ENCODE assay signal across 9 mouse cellular contexts in the genomic region with DNA sequence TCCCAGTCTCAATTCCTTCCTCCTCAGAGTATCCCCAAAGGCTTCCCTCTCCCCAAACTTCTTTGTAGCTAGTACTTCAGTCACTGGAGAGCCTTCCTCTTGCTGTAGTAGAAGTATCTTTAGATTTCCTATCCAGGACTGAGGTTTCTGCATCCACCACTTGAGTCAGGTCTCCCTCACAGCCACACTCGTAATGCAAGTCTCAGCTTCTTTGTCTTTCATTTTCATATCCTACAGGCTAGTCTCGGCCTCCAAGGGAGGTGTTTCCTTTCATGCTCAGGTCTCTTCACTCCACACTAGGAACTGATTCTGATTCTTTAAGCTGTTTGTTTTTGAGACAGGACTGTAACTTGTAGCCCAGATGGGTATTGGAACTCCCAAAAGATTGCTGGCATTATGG. TPM values are rescaled to one million over a fixed set of nuclear protein-coding genes. Genes with fewer than 3 reads are reported as not detected.
A peak's percentile ranks its signal among the peaks of the same experiment; 100 is the strongest.
DNase-seq lines count a peak whose midpoint lies in the region; ATAC-seq and TF ChIP-seq lines count a peak whose summit lies in the region.
"Had no signal": no experiment of that assay in that cellular context is flagged by ENCODE, and none has a peak within 500 bp of the region (broad histone marks: within the 10 kb centered on the region; RNA-seq: fewer than 3 reads in every experiment).

No protein-coding gene starts in this region.

- TF ChIP-seq CTCF in lung, embryonic 14.5 days (IDR thresholded peaks at IDR 0.05; ENCODE audit: low read depth), result no peak

- ATAC-seq in lung, embryonic 14.5 days (ENCODE audit: insufficient read depth), result no peak
- ATAC-seq in forebrain, embryonic 12.5 days (ENCODE audit: low FRiP score), result no peak
- ATAC-seq in limb, embryonic 11.5 days (ENCODE audit: insufficient number of reproducible peaks, low FRiP score, low TSS enrichment, low read depth), result no peak
- no peak for ATAC-seq in neural tube, embryonic 15.5 days (ENCODE audit: low FRiP score)
- ATAC-seq in granulocyte monocyte progenitor cell, adult 5-6 weeks (replicated peaks; ENCODE audit: poor library complexity, severe bottlenecking), result no peak

- H3K36me3 ChIP-seq in lung, embryonic 14.5 days (ENCODE audit: insufficient read depth), result peaks cover 50% of the 10 kb centered on the region
- H3K36me3 ChIP-seq in forebrain, embryonic 12.5 days (replicated peaks), result peaks cover 62% of the 10 kb centered on the region
- peaks cover 27% of the 10 kb centered on the region for H3K36me3 ChIP-seq in limb, embryonic 11.5 days (ENCODE audit: control insufficient read depth, insufficient read depth, low read length)
- peaks cover 47% of the 10 kb centered on the region for H3K36me3 ChIP-seq in neural tube, embryonic 15.5 days

- peak overlapping the region; percentile 85 for H3K4me2 ChIP-seq in lung, embryonic 14.5 days
- H3K4me2 ChIP-seq in forebrain, embryonic 12.5 days, result peak overlapping the region; percentile 81
- H3K4me2 ChIP-seq in limb, embryonic 11.5 days (ENCODE audit: low read depth, severe bottlenecking), result peak overlapping the region; percentile 79; the same call in 1 of the 2 replicates
- peak overlapping the region; percentile 67 for H3K4me2 ChIP-seq in neural tube, embryonic 15.5 days

- H3K9ac ChIP-seq in lung, embryonic 14.5 days, result peak overlapping the region; percentile 77
- H3K9ac ChIP-seq in forebrain, embryonic 12.5 days, result peak overlapping the region; percentile 77
- H3K9ac ChIP-seq in limb, embryonic 11.5 days (ENCODE audit: low read length), result no peak overlapping the region
- peak overlapping the region; percentile 82 for H3K9ac ChIP-seq in neural tube, embryonic 15.5 days (replicated peaks)

- DNase-seq in lung, embryonic 14.5 days, result no peak
- no peak for DNase-seq in lung, postnatal 10 days
- DNase-seq in limb, embryonic 11.5 days (ENCODE audit: low spot score), result no peak
- no peak for DNase-seq in right cerebral cortex, postnatal 10 days (ENCODE audit: low spot score in 2 of 2)
- DNase-seq: thymus, postnatal 14 days had no signal

- 0 out of 2 replicates have a peak, but pooled peaks cover 5% of the 10 kb centered on the region for H3K4me1 ChIP-seq in lung, embryonic 14.5 days (ENCODE audit: insufficient read depth)
- peaks cover 17% of the 10 kb centered on the region for H3K4me1 ChIP-seq in forebrain, embryonic 12.5 days
- peaks cover 9% of the 10 kb centered on the region for H3K4me1 ChIP-seq in limb, embryonic 11.5 days (ENCODE audit: control insufficient read depth, insufficient read depth, low read length)
- H3K4me1 ChIP-seq in neural tube, embryonic 15.5 days, result peaks cover 26% of the 10 kb centered on the region

- H3K27ac ChIP-seq in lung, embryonic 14.5 days (ENCODE audit: low read depth), result no peak overlapping the region
- H3K27ac ChIP-seq in forebrain, embryonic 12.5 days, result no peak overlapping the region
- H3K27ac ChIP-seq in limb, embryonic 11.5 days (replicated peaks; ENCODE audit: low read depth, low read length), result no peak overlapping the region
- H3K27ac ChIP-seq in neural tube, embryonic 15.5 days (replicated peaks), result peak overlapping the region; percentile 99; the same call in 1 of the 2 replicates

- H3K4me3 ChIP-seq in lung, embryonic 14.5 days (ENCODE audit: low read depth, low read length), result peak overlapping the region; percentile 80
- H3K4me3 ChIP-seq in forebrain, embryonic 12.5 days (replicated peaks), result peak overlapping the region; percentile 81
- H3K4me3 ChIP-seq in limb, embryonic 11.5 days (ENCODE audit: low read depth, low read length), result peak overlapping the region; percentile 87
- peak overlapping the region; percentile 87 for H3K4me3 ChIP-seq in neural tube, embryonic 15.5 days (replicated peaks)

- no peaks in the 10 kb centered on the region for H3K27me3 ChIP-seq in lung, embryonic 14.5 days (ENCODE audit: insufficient read depth, low read length)
- no peaks in the 10 kb centered on the region for H3K27me3 ChIP-seq in forebrain, embryonic 12.5 days
- H3K27me3 ChIP-seq in limb, embryonic 11.5 days (ENCODE audit: control insufficient read depth, insufficient read depth, low read length), result no peaks in the 10 kb centered on the region
- no peaks in the 10 kb centered on the region for H3K27me3 ChIP-seq in neural tube, embryonic 15.5 days (replicated peaks)

- no peaks in the 10 kb centered on the region for H3K9me3 ChIP-seq in lung, embryonic 14.5 days (ENCODE audit: low read depth, low read length)
- H3K9me3 ChIP-seq in forebrain, embryonic 12.5 days, result no peaks in the 10 kb centered on the region
- H3K9me3 ChIP-seq in limb, embryonic 11.5 days (ENCODE audit: control insufficient read depth, low read length), result no peaks in the 10 kb centered on the region
- H3K9me3 ChIP-seq in neural tube, embryonic 15.5 days (replicated peaks), result no peaks in the 10 kb centered on the region

- WGBS in lung, embryonic 14.5 days, result 81% methylated on average over 2 of the region's 2 CpGs
- WGBS in forebrain, embryonic 12.5 days, result 94% methylated on average over 2 of the region's 2 CpGs
- WGBS in limb, embryonic 11.5 days, result 88% methylated on average over 2 of the region's 2 CpGs
- WGBS in neural tube, embryonic 15.5 days, result 84% methylated on average over 2 of the region's 2 CpGs

RNA-seq across cellular contexts. Expression of gene Leng8, which starts 1.3 kb away (rescaled TPM):
- 44.6 and 51.2 TPM in 2 replicates for polyA plus RNA-seq in lung, embryonic 14.5 days (2014; fragmentation: Nextera tagmentation; extraction: Ambion mirVana)
- 104 and 115 TPM in 2 replicates for polyA plus RNA-seq in forebrain, embryonic 12.5 days (2016; fragmentation: Nextera tagmentation; extraction: Ambion mirVana)
- polyA plus RNA-seq in limb, embryonic 11.5 days (2014; fragmentation: Nextera tagmentation; extraction: Ambion mirVana), result 47.6 and 49.7 TPM in 2 replicates
- 71.3 and 77.4 TPM in 2 replicates for polyA plus RNA-seq in neural tube, embryonic 15.5 days (2015; fragmentation: Nextera tagmentation; extraction: Ambion mirVana)
- total RNA-seq in granulocyte monocyte progenitor cell, adult 5-6 weeks (2014; fragmentation: Nextera tagmentation), result 69.9 and 91.7 TPM in 2 replicates
- 18.0 and 26.4 TPM in 2 replicates for total RNA-seq in granulocyte monocyte progenitor cell, adult 5-6 weeks (2017)

RNA-seq across cellular contexts. Expression of gene Leng9, which starts 12.0 kb away (rescaled TPM):
- polyA plus RNA-seq in lung, embryonic 14.5 days (2014; fragmentation: Nextera tagmentation; extraction: Ambion mirVana), result 2.3 and 2.6 TPM in 2 replicates
- 3.0 TPM in 2 replicates for polyA plus RNA-seq in forebrain, embryonic 12.5 days (2016; fragmentation: Nextera tagmentation; extraction: Ambion mirVana)
- 1.0 and 1.2 TPM in 2 replicates for polyA plus RNA-seq in limb, embryonic 11.5 days (2014; fragmentation: Nextera tagmentation; extraction: Ambion mirVana)
- 6.6 TPM in 2 replicates for polyA plus RNA-seq in neural tube, embryonic 15.5 days (2015; fragmentation: Nextera tagmentation; extraction: Ambion mirVana)
- 0.32 TPM in 1 of 2 replicates, not detected in the other for total RNA-seq in granulocyte monocyte progenitor cell, adult 5-6 weeks (2014; fragmentation: Nextera tagmentation)
- 1.4 and 2.0 TPM in 2 replicates for total RNA-seq in granulocyte monocyte progenitor cell, adult 5-6 weeks (2017)

RNA-seq across cellular contexts. Expression of gene Ttyh1, which starts 19.0 kb away (rescaled TPM):
- polyA plus RNA-seq in lung, embryonic 14.5 days (2014; fragmentation: Nextera tagmentation; extraction: Ambion mirVana), result 2.1 and 2.6 TPM in 2 replicates
- 131 and 143 TPM in 2 replicates for polyA plus RNA-seq in forebrain, embryonic 12.5 days (2016; fragmentation: Nextera tagmentation; extraction: Ambion mirVana)
- polyA plus RNA-seq in limb, embryonic 11.5 days (2014; fragmentation: Nextera tagmentation; extraction: Ambion mirVana), result 1.4 and 1.5 TPM in 2 replicates
- 127 and 155 TPM in 2 replicates for polyA plus RNA-seq in neural tube, embryonic 15.5 days (2015; fragmentation: Nextera tagmentation; extraction: Ambion mirVana)
- not detected in 2 replicates for total RNA-seq in granulocyte monocyte progenitor cell, adult 5-6 weeks (2014; fragmentation: Nextera tagmentation)
- 0.09 and 0.52 TPM in 2 replicates for total RNA-seq in granulocyte monocyte progenitor cell, adult 5-6 weeks (2017)
- total RNA-seq: megakaryocyte-erythroid progenitor cell, adult 5-6 weeks had no signal

RNA-seq across cellular contexts. Expression of gene Cdc42ep5, which starts 26.5 kb away (rescaled TPM):
- 33.3 and 37.5 TPM in 2 replicates for polyA plus RNA-seq in lung, embryonic 14.5 days (2014; fragmentation: Nextera tagmentation; extraction: Ambion mirVana)
- polyA plus RNA-seq in forebrain, embryonic 12.5 days (2016; fragmentation: Nextera tagmentation; extraction: Ambion mirVana), result 11.3 and 14.0 TPM in 2 replicates
- polyA plus RNA-seq in limb, embryonic 11.5 days (2014; fragmentation: Nextera tagmentation; extraction: Ambion mirVana), result 29.4 and 35.1 TPM in 2 replicates
- polyA plus RNA-seq in neural tube, embryonic 15.5 days (2015; fragmentation: Nextera tagmentation; extraction: Ambion mirVana), result 7.9 and 15.5 TPM in 2 replicates
- total RNA-seq in granulocyte monocyte progenitor cell, adult 5-6 weeks (2014; fragmentation: Nextera tagmentation), result not detected in 2 replicates
- 0.21 TPM in 1 of 2 replicates, not detected in the other for total RNA-seq in granulocyte monocyte progenitor cell, adult 5-6 weeks (2017)
- total RNA-seq: megakaryocyte-erythroid progenitor cell, adult 5-6 weeks had no signal

Comparison
In these comparisons a context has a peak if more than half of its experiments do, and no peak if none do; other contexts are left out.
1. RNA of gene Ttyh1, which starts 19.0 kb away (polyA plus RNA-seq): 127 to 155 TPM in neural tube, embryonic 15.5 days and 131 to 143 TPM in forebrain, embryonic 12.5 days; 2.1 to 2.6 TPM in lung, embryonic 14.5 days and 1.4 to 1.5 TPM in limb, embryonic 11.5 days; every median in the first group is over 10 times any median in the second.
2. Peak in every context shown above with its lines, with median percentiles within 50 percentile points of each other: H3K4me2 ChIP-seq and H3K4me3 ChIP-seq.